Mouse (Mus musculus) gastrocnemius, postnatal 36 days (tissue): ENCODE data around the gene Nxf1. TPM values are rescaled to one million over a fixed set of nuclear protein-coding genes. Genes with fewer than 3 reads are reported as not detected.
"Not testable (repeated sequence)": the region's sequence is repeated elsewhere in the genome, so short reads cannot be mapped to it uniquely, and the experiment has no call there.

Experiments
- DNase-seq, 2 experiments: peaks; one replicate each; pipeline ENCODE4 v3.0.0; 2022
- intact Hi-C: fragments of 180-260 bp; cut with DNase I; formaldehyde crosslinking; loops from one replicate; pipeline ENCODE4 v1.15.1; 2025
- total RNA-seq, 2 experiments: library from RNA; stranded (reverse); gene quantifications; 2 replicates each; pipeline ENCODE4 v1.2.3; 2021

Nxf1 gene
- total RNA-seq, 2 experiments from 2014 or later = 24.1 to 32.9 TPM

DNA sequence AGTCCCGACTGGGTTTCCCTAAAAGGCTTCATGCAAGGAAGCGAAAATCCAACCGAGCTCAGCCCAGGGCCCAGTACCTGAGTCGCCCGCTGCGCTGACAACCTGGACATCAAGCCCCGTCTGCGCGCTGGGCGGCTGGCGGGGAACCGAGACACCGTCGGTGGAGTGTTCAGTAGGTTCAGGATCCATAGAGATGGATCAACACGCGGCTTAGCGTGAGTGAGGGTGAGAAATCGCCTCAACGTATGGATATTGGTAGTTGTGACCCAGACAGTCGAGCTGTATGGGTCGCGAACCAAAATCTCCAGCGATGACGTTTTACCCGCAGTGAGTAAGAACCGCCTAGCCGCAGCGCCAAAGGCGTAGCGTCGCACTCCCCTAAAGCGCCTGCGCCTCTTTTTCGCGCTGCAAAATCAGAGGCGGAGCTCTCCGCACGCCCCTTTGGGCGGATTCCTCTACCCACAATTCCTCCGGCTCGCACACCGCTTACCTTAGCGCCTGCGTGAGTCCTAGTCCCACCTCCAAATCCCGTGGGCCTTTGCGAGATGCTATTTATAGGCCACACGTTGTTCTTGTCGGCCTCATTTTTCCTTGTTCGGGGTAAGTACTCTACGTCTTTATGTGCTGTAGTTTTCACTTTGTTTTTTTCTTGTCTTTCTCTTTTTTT, 33.8 kb upstream of the Nxf1 start, which contains the start of gene Slc3a2:
TSS of gene Slc3a2 (minus strand) at position 463 of the 667 bp plus-strand sequence.
- intact Hi-C loops = no loop called here
- peak; percentile 89 to 96 for DNase-seq

DNA sequence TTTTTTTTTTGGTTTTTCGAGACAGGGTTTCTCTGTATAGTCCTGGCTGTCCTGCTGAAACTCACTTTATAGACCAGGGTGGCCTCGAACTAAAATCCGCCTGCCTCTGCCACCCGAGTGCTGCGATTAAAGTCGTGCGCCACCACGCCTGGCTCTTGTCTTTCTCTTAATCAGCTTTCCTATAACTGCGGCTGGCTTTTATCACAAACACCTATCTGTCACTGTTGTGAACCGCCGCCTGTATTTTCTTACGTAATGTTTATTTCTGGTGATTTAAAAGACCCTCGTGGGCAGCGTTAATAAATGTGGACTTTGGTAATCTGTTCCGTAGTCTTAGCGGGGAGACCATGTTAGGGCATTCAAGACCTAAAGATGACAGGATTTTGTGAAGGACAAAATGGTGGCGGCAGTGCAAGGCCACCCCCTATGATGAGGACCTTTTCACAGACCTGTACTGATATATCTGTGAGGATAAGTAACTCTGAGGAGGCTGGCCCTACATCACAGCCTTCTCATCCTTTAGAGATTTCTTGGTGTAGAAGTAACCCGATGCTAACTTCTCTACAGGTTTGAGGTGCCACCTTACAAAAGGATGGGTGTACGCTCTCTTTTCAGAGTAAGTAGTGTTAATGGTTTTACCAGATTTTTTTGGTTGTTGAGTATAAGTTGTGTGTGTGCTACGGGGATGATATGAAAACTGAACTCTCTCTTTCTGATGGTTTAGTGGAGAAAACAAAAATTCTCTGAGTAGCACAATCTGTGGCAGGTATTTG, 33.1 kb upstream of the Nxf1 start:
- no peak for DNase-seq
- intact Hi-C loops = no loop called here

DNA sequence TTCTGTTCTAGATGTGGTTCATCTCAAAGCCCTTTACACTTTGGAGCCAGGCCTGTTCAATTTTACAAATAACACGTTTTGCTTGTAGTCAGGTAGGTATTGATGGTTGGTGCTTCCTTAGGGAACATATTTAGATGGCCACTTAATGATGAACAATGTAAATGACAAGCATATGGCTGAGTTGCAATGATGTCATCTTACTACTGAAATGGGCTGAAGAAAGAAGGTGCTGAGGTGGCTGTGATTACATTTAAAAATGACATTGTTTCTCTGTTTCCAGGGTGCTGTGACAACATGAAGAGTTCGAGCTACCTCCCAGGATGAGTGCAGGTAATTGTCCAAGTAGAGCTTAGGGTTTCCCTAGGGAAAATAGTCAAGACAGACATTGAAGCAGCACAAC, 32.5 kb upstream of the Nxf1 start:
- intact Hi-C loops = no loop called here
- no peak for DNase-seq

DNA sequence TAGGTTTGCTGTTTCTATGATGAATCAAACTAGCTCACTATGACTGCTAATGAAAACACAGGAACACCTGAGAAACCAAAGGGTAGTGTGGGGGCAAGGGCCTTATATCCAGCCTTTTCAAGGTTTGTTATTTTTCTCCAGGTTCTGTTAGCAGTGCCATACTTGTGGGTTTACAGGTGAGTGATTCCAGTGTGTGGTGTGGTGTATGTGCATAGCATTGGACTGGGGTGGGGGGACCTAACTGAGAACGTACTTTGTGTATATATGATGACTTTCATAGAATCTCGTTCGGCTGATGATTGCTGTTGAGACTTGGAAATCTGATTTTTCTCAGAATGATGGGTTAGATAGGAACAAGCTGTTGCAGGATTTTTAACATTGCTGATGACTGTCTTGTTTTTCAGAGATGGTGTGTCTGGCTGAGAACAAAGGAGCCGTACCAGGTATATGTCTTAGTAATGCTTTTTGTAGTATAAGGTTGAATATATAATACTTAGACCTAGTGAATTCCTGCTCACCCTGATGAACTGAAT, 31.7 kb upstream of the Nxf1 start:
- no peak for DNase-seq
- intact Hi-C loops = no loop called here

DNA sequence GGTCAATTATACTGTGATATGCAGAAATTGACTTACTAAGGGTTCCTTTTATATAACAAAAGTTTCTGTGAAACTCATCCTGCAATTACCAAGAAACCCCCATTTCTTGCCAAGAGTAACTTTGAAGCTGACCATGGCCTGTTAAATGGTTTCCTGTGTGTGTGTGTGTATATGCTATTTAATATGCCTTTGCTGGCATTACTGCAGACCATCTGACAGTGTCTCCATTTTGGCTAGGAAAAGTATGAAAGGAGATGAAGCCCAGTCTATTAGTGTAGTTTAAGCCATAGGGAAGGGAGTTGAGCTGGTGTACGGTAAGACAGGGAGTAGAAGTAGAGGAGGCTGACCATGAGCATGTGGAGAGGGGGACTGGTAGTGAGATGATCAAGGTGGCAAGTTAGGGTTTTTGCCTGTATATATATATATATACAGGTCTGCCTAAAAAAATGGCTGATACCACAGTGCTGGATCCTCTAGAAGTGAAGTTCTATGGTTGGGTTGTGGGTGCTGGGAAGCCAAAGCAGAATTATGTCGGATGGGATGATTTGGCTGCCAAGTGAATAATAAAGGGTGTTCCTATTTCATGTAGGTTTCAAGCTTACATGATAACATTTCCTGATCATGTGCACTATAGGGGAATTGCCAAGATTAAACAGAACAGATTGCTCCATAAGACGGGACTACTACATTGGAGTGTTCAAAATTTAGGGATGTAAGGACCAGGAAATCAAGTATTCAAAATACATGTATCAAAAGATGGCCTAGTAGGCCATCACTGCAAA, 30.1 kb upstream of the Nxf1 start:
- intact Hi-C loops = no loop called here
- no peak for DNase-seq

DNA sequence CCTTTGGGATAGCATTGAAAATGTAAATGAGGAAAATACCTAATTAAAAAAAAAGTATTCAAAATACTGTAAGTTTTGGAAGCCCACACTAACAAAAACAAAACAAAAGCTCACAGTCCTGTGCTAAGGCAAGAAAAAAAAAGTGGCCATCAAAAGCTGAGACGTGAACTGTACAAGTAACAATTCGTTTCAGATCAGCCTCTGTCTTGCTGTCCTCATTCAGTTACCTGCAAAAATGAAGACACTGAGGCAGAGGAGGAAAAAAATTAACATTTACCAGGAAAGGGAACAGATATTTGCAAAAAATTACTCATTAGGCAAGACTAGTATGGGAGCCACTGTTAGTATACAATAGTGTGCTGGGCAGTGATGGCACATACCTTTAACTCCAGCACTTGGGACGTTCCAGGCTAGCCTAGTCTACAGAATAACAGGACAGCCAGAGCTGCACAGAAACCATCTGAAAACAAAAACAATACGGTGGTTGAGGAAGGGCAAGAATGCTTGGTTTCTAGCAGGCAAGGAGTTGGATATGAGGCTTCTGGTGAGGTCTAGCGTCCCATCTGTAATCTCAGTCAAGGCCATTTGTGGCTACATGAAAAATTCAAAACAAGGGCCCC, 29.3 kb upstream of the Nxf1 start:
- DNase-seq = no peak
- intact Hi-C loops = no loop called here

DNA sequence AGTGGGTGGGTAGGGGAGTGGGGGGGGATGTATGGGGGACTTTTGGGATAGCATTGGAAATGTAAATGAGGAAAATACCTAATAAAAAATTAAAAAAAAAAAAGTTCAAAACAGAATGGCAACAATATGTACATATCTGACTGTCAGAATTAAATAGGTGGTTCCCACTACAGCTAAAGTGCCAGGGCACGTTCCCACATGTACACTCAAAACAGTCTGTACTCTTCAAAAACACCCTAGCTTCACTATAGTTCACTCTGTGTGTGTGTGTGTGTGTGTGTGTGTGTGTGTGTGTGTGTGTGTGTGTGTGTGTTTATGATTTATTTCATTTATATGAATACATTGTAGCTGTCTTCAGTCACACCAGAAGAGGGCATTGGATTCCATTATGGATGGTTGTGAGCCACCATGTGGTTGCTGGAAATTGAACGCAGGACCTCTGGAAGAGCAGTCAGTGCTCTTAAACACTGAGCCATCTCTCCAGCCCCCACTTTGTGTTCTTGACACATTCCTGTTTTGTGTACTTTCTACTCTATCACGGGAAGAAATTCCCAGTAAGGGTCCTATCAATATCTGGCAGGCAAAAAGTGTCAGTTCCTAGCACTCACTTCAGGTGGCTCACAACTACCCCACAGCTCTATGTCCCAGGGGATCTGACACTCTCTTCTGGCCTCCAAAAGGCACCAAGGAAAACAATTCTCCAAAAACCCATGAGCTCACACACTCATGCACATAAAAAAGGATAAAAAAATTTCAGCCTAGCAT, 28.4 kb upstream of the Nxf1 start:
- intact Hi-C loops, DNase-seq: not testable (repeated sequence)

DNA sequence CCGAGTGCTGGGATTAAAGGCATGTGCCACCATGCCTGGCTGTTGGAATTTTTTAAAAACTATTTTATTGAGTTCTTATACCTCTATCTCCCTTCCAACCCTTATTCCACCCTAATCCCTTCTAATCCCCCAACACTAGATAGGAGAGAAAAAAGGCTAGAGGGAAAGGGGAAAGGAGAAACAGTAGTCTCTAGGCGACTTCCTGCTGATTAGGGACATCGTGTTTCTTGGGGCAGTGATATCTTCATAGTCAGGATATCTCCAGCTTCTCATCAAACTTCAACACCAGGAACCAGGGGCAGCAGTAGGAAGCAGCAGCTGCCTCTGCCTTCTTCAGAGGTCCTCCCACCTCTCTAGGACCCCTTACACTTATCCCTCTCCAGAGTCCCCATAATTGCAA, 22.5 kb upstream of the Nxf1 start:
- intact Hi-C loops = no loop called here
- no peak for DNase-seq

DNA sequence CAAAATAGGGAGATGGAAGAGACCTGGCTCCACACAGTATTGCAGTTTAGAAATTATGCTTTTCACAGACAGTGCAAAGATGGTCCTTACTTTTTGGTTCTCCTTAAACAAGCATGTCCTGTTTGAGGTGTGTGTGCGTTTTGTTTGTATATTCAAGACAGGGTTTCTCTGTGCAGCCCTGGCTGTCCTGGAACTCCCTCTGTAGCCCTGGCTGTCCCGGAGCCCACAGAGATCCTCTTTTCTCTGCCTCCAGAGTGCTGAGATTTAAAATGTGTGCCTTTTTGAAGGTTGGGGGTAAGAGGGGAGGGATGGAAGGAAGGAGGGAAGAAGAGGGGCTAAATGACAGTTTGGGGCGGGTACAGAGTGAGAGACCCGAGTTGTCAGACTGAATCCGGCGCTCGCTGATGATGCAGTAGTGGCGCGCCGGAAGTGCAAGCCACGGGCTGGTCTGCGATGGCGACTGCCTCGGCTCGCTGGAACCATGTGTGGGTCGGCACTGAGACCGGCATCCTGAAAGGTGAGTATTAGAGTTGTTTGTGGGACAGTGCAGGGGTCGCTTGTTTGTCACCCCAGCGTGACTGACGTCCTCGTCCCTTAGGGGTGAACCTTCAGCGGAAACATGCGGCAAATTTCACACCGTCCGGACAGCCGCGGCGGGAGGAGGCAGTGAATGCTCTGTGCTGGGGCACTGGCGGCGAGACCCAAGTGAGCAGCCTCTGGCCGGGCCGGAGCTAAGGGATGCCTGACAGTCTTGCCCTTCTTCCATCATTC, 21.3 kb upstream of the Nxf1 start, which contains the start of gene Wdr74:
TSS of gene Wdr74 (plus strand) at position 439 of the 771 bp plus-strand sequence.
- intact Hi-C loops = no loop called here
- DNase-seq = peak; percentile 85 to 88

DNA sequence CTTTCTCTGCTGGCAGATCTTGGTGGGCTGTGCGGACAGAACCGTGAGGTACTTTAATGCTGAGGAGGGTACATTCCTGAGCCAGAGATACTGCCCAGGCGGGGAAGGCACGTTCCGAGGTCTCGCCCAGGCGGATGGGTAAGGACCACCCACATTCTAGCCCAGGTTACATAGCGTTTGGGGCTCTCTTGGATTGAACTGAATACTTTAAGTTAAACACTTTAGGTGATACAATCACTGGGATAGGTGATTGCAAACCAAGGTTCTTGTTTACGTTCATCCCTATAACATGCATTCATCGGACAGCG, 20.8 kb upstream of the Nxf1 start:
- intact Hi-C loops = no loop called here
- DNase-seq = no peak

DNA sequence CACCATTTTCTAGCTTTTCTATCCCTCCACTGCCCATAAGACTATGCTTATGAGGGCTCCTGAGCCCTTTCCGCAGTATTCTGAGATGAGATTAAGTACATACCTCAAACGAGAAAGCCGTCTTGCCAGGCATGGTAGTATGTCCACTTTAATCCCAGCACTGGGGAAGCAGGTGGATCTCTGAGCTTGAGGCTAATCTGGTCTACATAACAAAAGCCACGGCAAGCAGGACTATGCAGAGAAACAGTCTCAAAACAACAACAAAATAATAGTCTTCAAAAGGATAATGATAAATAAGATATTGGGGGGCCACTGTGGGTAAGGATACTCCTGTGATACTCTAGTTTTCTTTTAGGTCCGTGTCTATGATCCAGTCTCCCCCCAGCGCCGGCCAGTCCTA, 18.0 kb upstream of the Nxf1 start:
- no peak for DNase-seq
- intact Hi-C loops = no loop called here

DNA sequence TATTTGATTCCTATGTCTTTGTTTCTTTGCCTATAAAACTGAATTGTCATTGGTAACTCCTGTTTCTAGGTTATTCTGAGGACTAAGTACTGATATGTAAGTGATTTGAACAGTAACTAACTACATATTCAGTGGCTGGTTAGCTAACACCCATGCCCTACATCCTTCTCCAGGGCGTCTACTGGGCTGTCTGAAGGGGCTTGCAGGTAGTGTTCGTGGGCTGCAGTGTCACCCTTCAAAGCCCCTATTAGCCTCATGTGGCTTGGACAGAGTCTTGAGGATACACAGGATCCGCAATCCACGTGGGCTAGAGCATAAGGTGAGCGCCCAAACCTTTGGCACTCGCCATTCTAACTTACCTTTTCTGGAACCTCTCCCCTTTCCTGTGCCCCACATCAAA, 17.2 kb upstream of the Nxf1 start:
- intact Hi-C loops = no loop called here
- DNase-seq = no peak

DNA sequence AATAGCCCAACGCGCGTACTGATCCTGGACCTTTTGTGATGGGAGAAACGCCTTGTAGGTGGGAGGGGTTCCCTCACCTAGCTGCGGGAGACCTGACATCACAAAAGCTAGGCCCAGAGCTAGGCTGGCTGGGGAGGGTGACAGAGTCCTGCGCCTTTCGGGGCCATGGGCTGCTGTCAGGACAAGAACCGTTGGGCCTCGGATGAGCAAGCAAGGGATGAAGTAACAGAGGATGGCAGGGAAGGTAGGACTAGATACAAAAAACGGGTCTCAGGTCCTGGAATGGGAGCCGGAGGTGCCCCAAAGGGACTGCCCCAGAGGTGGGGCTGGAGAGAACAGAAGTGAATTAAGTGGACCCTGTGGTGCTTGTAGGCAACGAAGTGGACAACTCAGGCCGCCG, 16.3 kb upstream of the Nxf1 start, which contains the start of gene 1700092M07Rik:
TSS of gene 1700092M07Rik (plus strand) at position 116 of the 400 bp plus-strand sequence.
- DNase-seq = no peak
- intact Hi-C loops = no loop called here

DNA sequence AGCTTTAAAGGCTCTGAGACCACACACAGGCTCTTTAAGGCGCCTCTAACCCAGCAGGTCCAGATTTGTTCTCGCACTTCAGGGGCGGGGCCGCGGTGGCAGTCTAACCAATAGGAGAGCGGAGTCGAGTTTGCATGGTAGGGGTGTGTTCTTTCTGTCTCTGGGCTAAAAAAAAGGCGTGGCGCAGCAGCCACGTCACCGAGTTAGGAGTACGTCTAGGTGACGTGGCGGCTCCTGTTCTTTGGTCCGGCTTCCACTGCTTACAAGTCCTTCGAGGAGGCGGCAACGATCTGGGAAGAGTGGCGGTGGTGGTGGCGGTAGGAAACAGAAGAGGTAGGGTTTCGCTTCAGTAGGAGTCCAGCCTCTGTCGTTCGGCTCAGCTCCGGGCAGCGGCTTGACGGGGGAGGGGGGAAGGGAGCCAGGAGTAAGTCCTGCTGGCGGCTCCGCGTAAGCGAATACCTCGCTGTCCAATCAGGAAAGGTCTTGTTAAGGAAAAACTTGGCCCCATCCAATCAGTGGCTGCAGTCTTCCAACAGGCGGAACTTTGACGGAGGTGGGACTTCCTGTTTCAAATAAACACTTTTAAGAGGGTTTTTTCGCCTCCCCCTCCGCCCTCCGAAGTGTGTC, 15.5 kb upstream of the Nxf1 start, which contains the start of gene Stx5a:
TSS of gene Stx5a (plus strand) at position 171 of the 627 bp plus-strand sequence.
- DNase-seq = peak; percentile 94 to 96
- intact Hi-C loops = no loop called here

DNA sequence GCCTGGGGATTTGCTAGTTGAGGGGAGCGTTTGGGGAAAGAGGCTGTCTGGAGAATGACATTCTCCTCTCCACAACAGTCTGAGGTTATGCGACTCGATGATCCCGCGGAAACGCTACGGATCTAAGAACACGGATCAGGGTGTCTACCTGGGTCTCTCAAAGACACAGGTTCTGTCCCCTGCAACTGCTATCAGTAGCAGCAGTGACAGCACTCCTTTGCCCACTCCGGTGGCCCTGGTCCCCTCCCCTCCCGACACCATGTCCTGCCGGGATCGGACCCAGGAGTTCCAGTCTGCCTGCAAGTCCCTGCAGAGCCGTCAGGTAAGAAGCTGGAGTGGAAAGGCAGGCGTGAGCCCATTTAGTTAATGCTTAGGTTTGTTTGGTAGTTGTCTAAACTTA, 14.7 kb upstream of the Nxf1 start:
- DNase-seq = no peak
- intact Hi-C loops = no loop called here

DNA sequence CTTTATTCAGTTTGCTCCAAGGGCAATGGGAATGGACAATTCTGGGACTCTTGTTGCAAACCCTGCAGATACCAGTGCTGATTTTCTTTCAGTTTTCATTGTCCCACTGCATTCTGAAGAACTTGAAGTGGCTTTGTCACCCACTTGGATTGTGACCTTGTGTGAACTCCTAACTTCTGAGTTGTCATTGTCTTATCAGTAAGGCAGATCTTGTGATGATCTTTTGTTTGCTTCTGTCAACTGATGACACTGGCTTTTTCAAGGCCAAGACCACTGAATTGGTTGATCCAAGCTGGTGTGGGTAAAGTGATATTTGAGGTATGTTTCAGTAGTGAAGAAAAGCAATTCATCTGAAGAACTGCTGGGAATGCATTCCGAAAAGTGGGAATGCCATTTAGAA, 11.5 kb upstream of the Nxf1 start:
- no peak for DNase-seq
- intact Hi-C loops = no loop called here

DNA sequence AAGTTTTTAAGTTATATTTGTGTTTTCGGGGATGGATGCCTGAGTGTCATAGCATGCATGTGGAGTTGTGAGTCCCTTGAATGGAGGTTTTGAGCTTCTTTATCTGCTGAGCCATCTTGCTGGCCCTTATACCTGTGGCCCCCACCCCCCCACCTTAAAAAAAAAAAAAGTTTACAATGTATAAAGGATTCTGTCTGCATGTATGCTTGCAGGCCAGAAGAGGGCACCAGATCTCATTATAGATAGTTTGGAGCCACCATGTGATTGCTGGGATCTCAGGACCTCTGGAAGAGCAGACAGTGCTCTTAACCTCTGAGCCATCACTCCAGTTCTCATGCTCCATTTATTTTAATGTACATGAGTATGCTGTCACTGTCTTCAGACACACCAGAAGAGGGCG, 9.5 kb upstream of the Nxf1 start:
- intact Hi-C loops = no loop called here
- no peak for DNase-seq

DNA sequence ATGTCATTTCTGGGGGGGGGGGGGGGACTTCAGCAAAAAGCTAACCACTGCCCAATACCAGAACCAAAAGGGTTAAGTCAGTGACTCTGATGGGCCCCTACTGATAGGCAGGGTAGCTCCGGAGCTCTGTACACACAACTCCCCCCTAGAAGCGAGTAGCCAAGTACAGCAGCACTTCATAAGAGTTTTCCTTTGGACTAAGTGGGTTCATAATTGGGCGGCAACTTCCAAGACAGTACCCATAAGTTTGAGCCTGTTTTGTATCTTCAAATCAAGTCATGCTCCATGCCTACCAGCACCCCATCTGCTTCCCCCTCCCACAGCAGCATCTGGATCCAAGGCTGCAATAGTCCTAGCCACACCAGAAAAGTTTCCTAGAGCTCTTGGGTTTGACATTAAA, 1.2 kb upstream of the Nxf1 start:
- no peak for DNase-seq
- intact Hi-C loops = no loop called here
